Mouse (Mus musculus): ENCODE data around the gene Olfr401. TPM values are rescaled to one million over a fixed set of nuclear protein-coding genes. Genes with fewer than 3 reads are reported as not detected.

The Olfr401 gene
- not detected for polyA plus RNA-seq (2014; fragmentation: Illumina TruSeq; extraction: RNeasy Lipid Tissue Mini Kit (QIAGEN cat#74804); ENCODE audit: low read depth, low replicate concordance)

GRCm38 (mm10) chr11:74113412-74113811, at the start of gene Olfr401:
Gene Olfr401, plus strand, starts transcription at chr11:74113712.

DNA sequence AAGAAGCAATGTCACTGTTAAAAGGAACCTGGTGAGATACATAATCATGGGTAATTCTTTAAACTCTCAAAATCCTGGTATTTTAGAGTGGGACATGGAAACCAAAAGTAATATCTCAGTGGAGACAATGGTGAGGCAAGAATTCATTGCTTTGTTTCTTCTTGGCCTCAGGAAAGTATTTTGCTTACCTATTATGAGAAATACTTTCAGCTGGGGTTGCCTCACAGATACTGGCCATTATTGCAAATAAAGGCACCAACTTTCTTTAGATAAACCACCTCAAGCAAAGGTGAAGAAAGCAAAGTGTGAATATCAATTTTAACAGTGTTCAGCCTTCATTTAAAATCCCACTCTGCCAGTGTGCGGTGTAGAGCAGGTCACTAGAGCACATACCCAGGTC, 43.9 kb upstream of the Olfr401 start, which contains the start of gene Zfp616:
TSS of gene Zfp616 (plus strand) at position 301 of the 400 bp plus-strand sequence.

DNA sequence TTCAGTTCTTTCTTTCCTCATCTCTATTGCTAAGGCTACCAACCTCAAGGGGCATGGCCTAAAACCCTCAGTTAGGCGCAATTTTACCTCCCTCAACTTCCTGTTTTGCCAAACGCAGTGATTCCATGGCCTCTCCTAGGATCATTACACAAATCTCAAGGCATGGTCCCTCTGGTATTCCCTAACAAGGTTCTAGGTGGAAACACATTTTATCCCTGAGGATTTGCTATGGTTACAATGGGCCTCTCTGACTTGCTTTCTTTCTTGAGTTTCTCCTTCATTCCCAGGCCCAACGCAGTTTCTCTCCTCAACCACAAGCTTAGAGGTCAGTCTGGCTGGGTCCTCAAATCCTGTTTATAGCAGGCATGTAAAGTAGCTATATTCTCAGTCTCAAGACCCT, 39.7 kb downstream of the Olfr401 start, which contains the start of gene Olfr402:
TSS of gene Olfr402 (plus strand) at position 301 of the 400 bp plus-strand sequence.

Other genes starting within 250 kb of the Olfr401 start
- not detected for gene Olfr394, start 222.9 kb upstream of the Olfr401 start, polyA plus RNA-seq (2014; fragmentation: Illumina TruSeq; extraction: RNeasy Lipid Tissue Mini Kit (QIAGEN cat#74804); ENCODE audit: low read depth, low replicate concordance)
- gene Olfr395, start 204.4 kb upstream of the Olfr401 start, polyA plus RNA-seq (2014; fragmentation: Illumina TruSeq; extraction: RNeasy Lipid Tissue Mini Kit (QIAGEN cat#74804); ENCODE audit: low read depth, low replicate concordance) = not detected
- not detected for gene Olfr23, start 177.0 kb upstream of the Olfr401 start, polyA plus RNA-seq (2014; fragmentation: Illumina TruSeq; extraction: RNeasy Lipid Tissue Mini Kit (QIAGEN cat#74804); ENCODE audit: low read depth, low replicate concordance)
- gene Olfr397, start 152.9 kb upstream of the Olfr401 start, polyA plus RNA-seq (2014; fragmentation: Illumina TruSeq; extraction: RNeasy Lipid Tissue Mini Kit (QIAGEN cat#74804); ENCODE audit: low read depth, low replicate concordance) = not detected
- not detected for gene Olfr398, start 123.3 kb upstream of the Olfr401 start, polyA plus RNA-seq (2014; fragmentation: Illumina TruSeq; extraction: RNeasy Lipid Tissue Mini Kit (QIAGEN cat#74804); ENCODE audit: low read depth, low replicate concordance)
- gene Olfr139, start 57.2 kb upstream of the Olfr401 start, polyA plus RNA-seq (2014; fragmentation: Illumina TruSeq; extraction: RNeasy Lipid Tissue Mini Kit (QIAGEN cat#74804); ENCODE audit: low read depth, low replicate concordance) = not detected
- not detected for gene Olfr399, start 57.1 kb upstream of the Olfr401 start, polyA plus RNA-seq (2014; fragmentation: Illumina TruSeq; extraction: RNeasy Lipid Tissue Mini Kit (QIAGEN cat#74804); ENCODE audit: low read depth, low replicate concordance)
- not detected for gene Zfp616, start 43.8 kb upstream of the Olfr401 start, polyA plus RNA-seq (2014; fragmentation: Illumina TruSeq; extraction: RNeasy Lipid Tissue Mini Kit (QIAGEN cat#74804); ENCODE audit: low read depth, low replicate concordance)
- not detected for gene Olfr402, start 39.8 kb downstream of the Olfr401 start, polyA plus RNA-seq (2014; fragmentation: Illumina TruSeq; extraction: RNeasy Lipid Tissue Mini Kit (QIAGEN cat#74804); ENCODE audit: low read depth, low replicate concordance)
- gene Olfr403, start 72.5 kb downstream of the Olfr401 start, polyA plus RNA-seq (2014; fragmentation: Illumina TruSeq; extraction: RNeasy Lipid Tissue Mini Kit (QIAGEN cat#74804); ENCODE audit: low read depth, low replicate concordance) = not detected
- gene Olfr43, start 97.7 kb downstream of the Olfr401 start, polyA plus RNA-seq (2014; fragmentation: Illumina TruSeq; extraction: RNeasy Lipid Tissue Mini Kit (QIAGEN cat#74804); ENCODE audit: low read depth, low replicate concordance) = not detected
- not detected for gene Olfr406, start 146.1 kb downstream of the Olfr401 start, polyA plus RNA-seq (2014; fragmentation: Illumina TruSeq; extraction: RNeasy Lipid Tissue Mini Kit (QIAGEN cat#74804); ENCODE audit: low read depth, low replicate concordance)
- gene Olfr59, start 170.0 kb downstream of the Olfr401 start, polyA plus RNA-seq (2014; fragmentation: Illumina TruSeq; extraction: RNeasy Lipid Tissue Mini Kit (QIAGEN cat#74804); ENCODE audit: low read depth, low replicate concordance) = not detected
- gene Olfr410, start 224.3 kb downstream of the Olfr401 start, polyA plus RNA-seq (2014; fragmentation: Illumina TruSeq; extraction: RNeasy Lipid Tissue Mini Kit (QIAGEN cat#74804); ENCODE audit: low read depth, low replicate concordance) = not detected
- 0.69 TPM for gene Olfr411, start 238.9 kb downstream of the Olfr401 start, polyA plus RNA-seq (2014; fragmentation: Illumina TruSeq; extraction: RNeasy Lipid Tissue Mini Kit (QIAGEN cat#74804); ENCODE audit: low read depth, low replicate concordance)
- not detected for gene Olfr412, start 248.4 kb downstream of the Olfr401 start, polyA plus RNA-seq (2014; fragmentation: Illumina TruSeq; extraction: RNeasy Lipid Tissue Mini Kit (QIAGEN cat#74804); ENCODE audit: low read depth, low replicate concordance)

All from sigmoid colon, adult 10 weeks (tissue).